Mouse (Mus musculus) cortical plate, adult 2 months (tissue): ENCODE data around the gene Fkbp1a. TPM values are rescaled to one million over a fixed set of nuclear protein-coding genes. Genes with fewer than 3 reads are reported as not detected.

Experiments used
- H3K27ac ChIP-seq: fragments of 200-500 bp; 2 replicates; pipeline ENCODE4 v1.5.1; 2012; ENCODE audit warnings: low read length, control low read depth, inconsistent platforms; ENCODE audit not compliant: insufficient read depth
- H3K4me1 ChIP-seq: fragments of 200-500 bp; 2 replicates; pipeline ENCODE4 v1.6.1; 2011; ENCODE audit warnings: low read length; ENCODE audit not compliant: control insufficient read depth, insufficient read depth
- H3K4me3 ChIP-seq: fragments of 200-500 bp; 2 replicates; pipeline ENCODE4 v1.5.1; 2011; ENCODE audit warnings: mild to moderate bottlenecking, low read length, control low read depth; ENCODE audit not compliant: insufficient read depth
- CTCF ChIP-seq: fragments of 200-500 bp; IDR thresholded peaks from 2 replicates; pipeline ENCODE4 v1.5.1; 2011; ENCODE audit warnings: mild to moderate bottlenecking, control low read depth, low read length; ENCODE audit not compliant: insufficient read depth; ENCODE audit errors: extremely low read depth
- POLR2A ChIP-seq: fragments of 200-500 bp; IDR thresholded peaks from 2 replicates; pipeline ENCODE4 v1.6.1; 2011; ENCODE audit warnings: mild to moderate bottlenecking, low read length, control low read depth; ENCODE audit not compliant: insufficient read depth; ENCODE audit errors: extremely low read depth
- polyA plus RNA-seq: library from polyadenylated mRNA; depleted of rRNA; stranded (reverse); fragments of >200 nt; gene quantifications from 2 replicates; pipeline ENCODE4 v1.2.3, GENCODE M21; 2012

Gene Fkbp1a
- polyA plus RNA-seq, 1 experiment, result 493 TPM

GRCm38 (mm10) chr2:151573667-151574066 lies 31.4 kb downstream of the Fkbp1a start:
- Histone ChIP-seq H3K4me1 (peaks cover 8% of the 10 kb centered on the region; the same call in 1 of the 2 replicates), H3K27ac (peak overlapping the region; percentile 36; the same call in 1 of the 2 replicates), H3K4me3 (no peak overlapping the region)
- no peak for TF ChIP-seq CTCF
- TF ChIP-seq POLR2A, result 0 out of 2 replicates have a peak, but pooled peaks have one; percentile 35

- H3K4me1 ChIP-seq, result peaks cover 8% of the 10 kb centered on the region; the same call in 1 of the 2 replicates
- TF ChIP-seq POLR2A, result peak; percentile 56
- TF ChIP-seq CTCF, result no peak
- peak overlapping the region; percentile 95 for H3K27ac ChIP-seq
- H3K4me3 ChIP-seq, result no peak overlapping the region
Measured at GRCm38 (mm10) chr2:151574607-151575006, 32.3 kb downstream of the Fkbp1a start.

- H3K4me1 ChIP-seq, result peaks cover 8% of the 10 kb centered on the region; the same call in 1 of the 2 replicates
- TF ChIP-seq POLR2A (no peak), CTCF (0 out of 2 replicates have a peak, but pooled peaks have one; percentile 5)
- H3K27ac ChIP-seq, result peak overlapping the region; percentile 95
- H3K4me3 ChIP-seq, result peak overlapping the region; percentile 26
Measured at GRCm38 (mm10) chr2:151575119-151575698, 32.9 kb downstream of the Fkbp1a start.

DNA sequence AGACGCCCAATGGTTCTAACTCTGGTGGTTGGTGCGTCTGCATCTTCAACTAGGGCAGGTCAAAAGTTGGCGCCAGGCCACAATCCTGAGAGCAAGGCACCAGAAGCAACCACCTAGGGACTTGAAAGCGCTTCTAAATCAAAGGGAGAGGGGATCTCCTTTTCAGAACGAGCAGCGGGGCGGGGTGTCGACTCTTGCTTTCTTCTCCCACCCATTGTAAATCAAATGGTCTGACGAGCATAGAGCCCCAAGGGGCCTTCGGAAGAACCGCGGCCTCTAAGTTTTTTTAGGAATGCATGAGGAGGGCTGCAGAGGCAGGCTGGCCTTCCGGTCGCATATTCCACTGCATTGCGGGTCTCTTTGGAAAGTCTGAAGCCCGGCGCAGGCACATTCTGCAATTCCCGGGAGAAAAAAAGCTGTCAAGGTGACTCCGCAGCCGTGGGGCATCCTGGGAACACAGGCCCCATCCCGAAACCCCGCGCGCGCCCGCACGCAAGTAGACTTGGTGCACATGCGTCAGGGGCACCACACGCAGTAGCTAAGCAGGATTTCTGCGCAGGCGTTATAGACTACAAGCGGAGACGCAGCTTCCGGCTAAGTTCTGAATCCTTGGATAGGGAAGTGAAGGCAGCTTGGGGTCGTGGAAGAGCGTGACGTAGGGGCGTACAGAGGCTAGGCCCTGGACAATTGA lies 33.6 kb downstream of the Fkbp1a start:
- Histone ChIP-seq H3K27ac (peak overlapping the region; percentile 95), H3K4me1 (peaks cover 8% of the 10 kb centered on the region; the same call in 1 of the 2 replicates), H3K4me3 (peak overlapping the region; percentile 26)
- TF ChIP-seq CTCF, result no peak
- TF ChIP-seq POLR2A, result peak; percentile 77; the same call in 1 of the 2 replicates

DNA sequence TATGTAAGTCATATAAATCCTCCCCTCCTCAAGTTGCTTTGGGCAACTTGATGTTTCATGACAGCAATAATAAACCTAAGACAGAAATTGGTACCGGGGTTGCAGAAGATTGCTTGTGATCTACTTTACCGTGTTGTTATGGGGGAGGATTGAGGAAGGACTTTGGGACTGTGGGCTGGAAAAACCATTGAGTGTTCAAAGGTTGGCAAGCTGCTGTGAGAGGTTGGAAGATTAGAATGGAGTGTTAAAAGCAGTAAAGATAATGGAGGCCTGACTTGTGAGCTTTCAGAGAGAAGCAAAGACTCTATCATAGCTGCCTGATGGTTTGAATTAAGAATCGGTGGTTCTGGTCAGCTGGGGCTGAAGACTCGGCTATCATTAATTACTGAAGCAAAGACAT lies 36.9 kb downstream of the Fkbp1a start:
- Histone ChIP-seq H3K27ac (no peak overlapping the region), H3K4me1 (peaks cover 3% of the 10 kb centered on the region; the same call in 1 of the 2 replicates), H3K4me3 (no peak overlapping the region)
- TF ChIP-seq CTCF (no peak), POLR2A (no peak)

- Histone ChIP-seq H3K4me1 (no peaks in the 10 kb centered on the region), H3K4me3 (no peak overlapping the region), H3K27ac (no peak overlapping the region)
- TF ChIP-seq POLR2A (no peak), CTCF (no peak)
Measured at GRCm38 (mm10) chr2:151580945-151581344, 38.7 kb downstream of the Fkbp1a start.

DNA sequence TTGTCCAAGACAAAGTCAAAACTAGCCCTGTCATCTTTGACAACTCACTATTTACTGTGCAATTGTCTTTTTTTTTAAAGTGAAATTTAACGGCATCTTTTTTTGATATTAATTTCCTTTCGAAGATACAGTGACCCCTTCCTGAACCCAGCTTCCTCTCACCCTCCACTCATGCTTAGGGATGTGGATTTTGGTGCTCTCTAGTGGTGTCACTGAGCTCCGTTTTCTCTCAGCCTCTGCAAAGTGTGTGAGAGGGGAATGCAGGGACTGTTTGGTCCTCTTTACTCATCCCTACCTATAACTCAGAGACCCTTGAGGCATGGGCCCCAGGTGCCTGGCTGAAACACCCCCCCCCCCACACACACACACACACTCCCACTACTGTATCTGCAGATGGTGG lies 43.7 kb downstream of the Fkbp1a start:
- peak; percentile 36; the same call in 1 of the 2 replicates for TF ChIP-seq CTCF
- TF ChIP-seq POLR2A, result no peak
- Histone ChIP-seq H3K4me1 (0 out of 2 replicates have a peak, but pooled peaks cover 2% of the 10 kb centered on the region), H3K4me3 (no peak overlapping the region), H3K27ac (no peak overlapping the region)

GRCm38 (mm10) chr2:151586807-151587206 lies 44.5 kb downstream of the Fkbp1a start:
- no peak overlapping the region for H3K4me3 ChIP-seq
- TF ChIP-seq CTCF, result no peak
- no peak for TF ChIP-seq POLR2A
- H3K4me1 ChIP-seq, result 0 out of 2 replicates have a peak, but pooled peaks cover 2% of the 10 kb centered on the region

GRCm38 (mm10) chr2:151587306-151587705 lies 45.0 kb downstream of the Fkbp1a start:
- H3K4me3 ChIP-seq, result no peak overlapping the region
- H3K27ac ChIP-seq, result no peak overlapping the region
- TF ChIP-seq CTCF (no peak), POLR2A (no peak)
- H3K4me1 ChIP-seq, result 0 out of 2 replicates have a peak, but pooled peaks cover 2% of the 10 kb centered on the region

More at GRCm38 (mm10) chr2:151586807-151587206, 44.5 kb downstream of the Fkbp1a start:
- no peak overlapping the region for H3K27ac ChIP-seq
